Mouse (Mus musculus) bone marrow, adult 2 months (tissue): Measurements from ENCODE around the gene Ick. TPM values are rescaled to one million over a fixed set of nuclear protein-coding genes. Genes with fewer than 3 reads are reported as not detected.

Experiments
- H3K27ac ChIP-seq: fragments of 200-500 bp; 2 replicates; pipeline ENCODE4 v1.5.1; 2012; ENCODE audit warnings: low read depth, mild to moderate bottlenecking, control low read depth, inconsistent platforms, low read length; ENCODE audit not compliant: control insufficient read depth, poor library complexity, insufficient read depth
- H3K4me1 ChIP-seq: fragments of 200-500 bp; 2 replicates; pipeline ENCODE4 v1.6.1; 2011; ENCODE audit warnings: low read length; ENCODE audit not compliant: control insufficient read depth, insufficient read depth
- H3K4me3 ChIP-seq: fragments of 200-500 bp; replicated peaks from 2 replicates; pipeline ENCODE3; 2011; ENCODE audit warnings: mild to moderate bottlenecking, low read depth, low read length, control low read depth; ENCODE audit not compliant: control insufficient read depth
- CTCF ChIP-seq: fragments of 200-500 bp; IDR thresholded peaks from 2 replicates; pipeline ENCODE4 v1.5.1; 2011; ENCODE audit warnings: low read length, control low read depth; ENCODE audit not compliant: control insufficient read depth, insufficient read depth
- POLR2A ChIP-seq: fragments of 200-500 bp; IDR thresholded peaks from 2 replicates; pipeline ENCODE4 v1.6.1; 2011; ENCODE audit warnings: low read depth, mild to moderate bottlenecking, control low read depth, low read length, borderline replicate concordance; ENCODE audit not compliant: control insufficient read depth
- WGBS: fragments of 180-500 bp; shearing (Covaris S2); methylation state at CpG from one replicate; pipeline ENCODE4 v1.1.7; 2018; 5-methylcytosine and 5-hydroxymethylcytosine counted together
- polyA plus RNA-seq: library from polyadenylated mRNA; stranded (reverse); fragments of >200 nt; gene quantifications from 2 replicates; pipeline ENCODE4 v1.2.4, GENCODE M21; 2011; ENCODE audit warnings: low replicate concordance; ENCODE audit not compliant: missing spikeins, insufficient read depth, insufficient read length

Ick gene
- polyA plus RNA-seq, 1 experiment = 6.5 TPM

GRCm38 (mm10) chr9:78106821-78107220 is 2.2 kb upstream of the Ick start:
- H3K27ac ChIP-seq = peak overlapping the region; percentile 16; the same call in 1 of the 2 replicates
- 69% methylated on average over 4 of the region's 4 CpGs for WGBS
- no peak for TF ChIP-seq CTCF
- no peak for TF ChIP-seq POLR2A
- no peaks in the 10 kb centered on the region; the same call in 1 of the 2 replicates for H3K4me1 ChIP-seq
- peak overlapping the region; percentile 58 for H3K4me3 ChIP-seq

GRCm38 (mm10) chr9:78107582-78107911 is 1.4 kb upstream of the Ick start:
- peak overlapping the region; percentile 98 for H3K27ac ChIP-seq
- H3K4me3 ChIP-seq = peak overlapping the region; percentile 88
- no peaks in the 10 kb centered on the region; the same call in 1 of the 2 replicates for H3K4me1 ChIP-seq
- TF ChIP-seq POLR2A (no peak), CTCF (no peak)
- 5% methylated on average over 6 of the region's 6 CpGs for WGBS

- Histone ChIP-seq H3K27ac (peak overlapping the region; percentile 98), H3K4me1 (no peaks in the 10 kb centered on the region; the same call in 1 of the 2 replicates), H3K4me3 (peak overlapping the region; percentile 88)
- TF ChIP-seq POLR2A (peak; percentile 97), CTCF (no peak)
- WGBS = under 1% methylated on average over 88 of the region's 88 CpGs
These were observed 838 bp upstream of the Ick start for GRCm38 (mm10) chr9:78107912-78108795.

- 38% methylated on average over 5 of the region's 5 CpGs for WGBS
- Histone ChIP-seq H3K4me1 (no peaks in the 10 kb centered on the region; the same call in 1 of the 2 replicates), H3K4me3 (no peak overlapping the region), H3K27ac (no peak overlapping the region)
- TF ChIP-seq POLR2A (no peak), CTCF (no peak)
These were observed 664 bp downstream of the Ick start for GRCm38 (mm10) chr9:78109656-78110055.

GRCm38 (mm10) chr9:78111456-78111855 is 2.5 kb downstream of the Ick start:
- TF ChIP-seq CTCF (no peak), POLR2A (no peak)
- Histone ChIP-seq H3K27ac (no peak overlapping the region), H3K4me3 (no peak overlapping the region), H3K4me1 (no peaks in the 10 kb centered on the region; the same call in 1 of the 2 replicates)
- WGBS = 48% methylated on average over 2 of the region's 2 CpGs

GRCm38 (mm10) chr9:78112770-78113537 is 4.0 kb downstream of the Ick start:
- Histone ChIP-seq H3K4me1 (no peaks in the 10 kb centered on the region), H3K27ac (peak overlapping the region; percentile 66; the same call in 1 of the 2 replicates)
- peak; percentile 90 for TF ChIP-seq CTCF
- TF ChIP-seq POLR2A = peak; percentile 53; the same call in 1 of the 2 replicates

GRCm38 (mm10) chr9:78113538-78113885 is 4.5 kb downstream of the Ick start:
- TF ChIP-seq POLR2A (no peak), CTCF (no peak)
- Histone ChIP-seq H3K27ac (peak overlapping the region; percentile 66; the same call in 1 of the 2 replicates), H3K4me1 (no peaks in the 10 kb centered on the region), H3K4me3 (peak overlapping the region; percentile 86)
- 1% methylated on average over 14 of the region's 14 CpGs for WGBS

More at GRCm38 (mm10) chr9:78112770-78113537, 4.0 kb downstream of the Ick start:
- H3K4me3 ChIP-seq = peak overlapping the region; percentile 86
- WGBS = under 1% methylated on average over 47 of the region's 47 CpGs

- Histone ChIP-seq H3K27ac (no peak overlapping the region), H3K4me1 (no peaks in the 10 kb centered on the region), H3K4me3 (no peak overlapping the region)
- 81% methylated on average over 9 of the region's 9 CpGs for WGBS
- no peak for TF ChIP-seq CTCF
- TF ChIP-seq POLR2A = no peak
These were observed 6.8 kb downstream of the Ick start for GRCm38 (mm10) chr9:78115746-78116145.
